Mouse (Mus musculus): ENCODE measurements around the gene Srms.

DNA sequence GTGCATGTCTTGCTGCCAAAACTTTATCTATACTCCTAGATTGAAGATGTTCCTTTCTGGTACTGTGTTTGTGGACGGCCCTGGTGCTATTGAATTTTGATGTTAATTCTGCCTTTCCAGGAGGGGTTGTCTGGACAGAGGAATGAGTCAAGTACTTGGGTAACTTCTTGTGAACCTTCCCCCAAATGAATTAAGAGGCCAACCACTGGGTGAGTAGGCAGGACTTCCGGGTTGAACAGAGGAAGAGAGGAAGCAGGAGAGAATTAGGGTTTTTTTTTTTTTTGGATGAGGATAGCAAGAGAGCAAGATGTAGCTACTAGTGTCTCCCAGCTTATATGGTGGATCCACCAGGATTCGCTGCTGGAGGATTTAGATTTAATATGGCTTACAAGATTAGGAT, 35.0 kb downstream of the Srms start:
- TF ChIP-seq CTCF (IDR thresholded peaks at IDR 0.05; ENCODE audit: low read depth, low read length) (no peak), POLR2A (IDR thresholded peaks at IDR 0.05; ENCODE audit: insufficient read depth, low read length) (no peak), EP300 (IDR thresholded peaks at IDR 0.05; ENCODE audit: insufficient read depth, low read depth, low read length) (no peak)

All from ES-Bruce4 (cell line).